Mouse (Mus musculus) intestine, embryonic 14.5 days (tissue): Measurements from ENCODE around the gene Npm3. TPM values are rescaled to one million over a fixed set of nuclear protein-coding genes. Genes with fewer than 3 reads are reported as not detected.

Experiments
- ATAC-seq: fragments of 200-750 bp; cut with Nextera tagmentation; replicated peaks from 2 replicates; pipeline ENCODE4 v1.8.0; 2017; ENCODE audit warnings: low read depth, moderate number of reproducible peaks, moderate TSS enrichment, moderate library complexity; ENCODE audit not compliant: low FRiP score, low TSS enrichment
- DNase-seq: peaks from one replicate; pipeline ENCODE4 v3.0.0-alpha.2; 2018; ENCODE audit warnings: low spot score
- H3K27ac ChIP-seq: fragments of 300-500 bp; sonication (generic); 2 replicates; pipeline ENCODE4 v1.5.1; 2014; ENCODE audit warnings: low read depth, mild to moderate bottlenecking, control low read depth
- H3K27me3 ChIP-seq: fragments of 300-500 bp; sonication (generic); replicated peaks from 2 replicates; pipeline ENCODE4 v1.6.1; 2014; ENCODE audit warnings: low read length, control low read depth; ENCODE audit not compliant: control insufficient read depth, insufficient read depth
- H3K36me3 ChIP-seq: fragments of 300-500 bp; sonication (generic); 2 replicates; pipeline ENCODE4 v1.6.1; 2014; ENCODE audit warnings: low read length, control low read depth; ENCODE audit not compliant: control insufficient read depth, insufficient read depth
- H3K4me1 ChIP-seq: fragments of 300-500 bp; sonication (generic); replicated peaks from 2 replicates; pipeline ENCODE4 v1.6.1; 2014; ENCODE audit warnings: low read length, control low read depth, mixed read lengths; ENCODE audit not compliant: control insufficient read depth, insufficient read depth
- H3K4me2 ChIP-seq: fragments of 300-500 bp; sonication (generic); 2 replicates; pipeline ENCODE4 v1.6.1; 2014; ENCODE audit warnings: low read length
- H3K4me3 ChIP-seq: fragments of 300-500 bp; sonication (generic); 2 replicates; pipeline ENCODE4 v1.5.1; 2014; ENCODE audit warnings: low read depth, low read length, control low read depth, mixed read lengths
- H3K9ac ChIP-seq: fragments of 300-500 bp; sonication (generic); 2 replicates; pipeline ENCODE4 v1.6.1; 2014; ENCODE audit warnings: mild to moderate bottlenecking, low read length
- H3K9me3 ChIP-seq: fragments of 300-500 bp; sonication (generic); 2 replicates; pipeline ENCODE4 v1.6.1; 2016; ENCODE audit warnings: low read length, control low read depth; ENCODE audit not compliant: control insufficient read depth
- WGBS: fragments of 180-500 bp; shearing (Covaris S2); extraction: QIAGEN DNeasy Blood & Tissue Kit; methylation state at CpG from one replicate; pipeline ENCODE4 v1.1.7; 2014; 5-methylcytosine and 5-hydroxymethylcytosine counted together
- polyA plus RNA-seq: library from polyadenylated mRNA; unstranded; fragments of >200 nt; fragmentation: Nextera tagmentation; extraction: Ambion mirVana; gene quantifications from 2 replicates; pipeline ENCODE4 v1.2.1, GENCODE M21; 2014

Gene Npm3
- polyA plus RNA-seq, 1 experiment from 2014 or later: 16.3 TPM

GRCm38 (mm10) chr19:45747028-45747867, 2.1 kb downstream of the Npm3 start:
- no peak overlapping the region for H3K4me3 ChIP-seq
- peak; percentile 98 for DNase-seq
- H3K4me1 ChIP-seq: peaks cover 9% of the 10 kb centered on the region
- no peak for ATAC-seq
- no peak overlapping the region for H3K27ac ChIP-seq
- H3K27me3 ChIP-seq: peaks cover 45% of the 10 kb centered on the region
- peaks cover 16% of the 10 kb centered on the region for H3K36me3 ChIP-seq
- WGBS: 29% methylated on average over 11 of the region's 11 CpGs
- H3K9me3 ChIP-seq: no peaks in the 10 kb centered on the region
- no peak overlapping the region for H3K4me2 ChIP-seq
- H3K9ac ChIP-seq: no peak overlapping the region

- peak; percentile 87 for DNase-seq
- Histone ChIP-seq H3K9me3 (no peaks in the 10 kb centered on the region), H3K36me3 (peaks cover 8% of the 10 kb centered on the region), H3K27ac (no peak overlapping the region), H3K9ac (no peak overlapping the region), H3K4me3 (no peak overlapping the region), H3K4me1 (peaks cover 9% of the 10 kb centered on the region), H3K4me2 (no peak overlapping the region), H3K27me3 (peaks cover 53% of the 10 kb centered on the region)
- WGBS: 13% methylated on average over 29 of the region's 29 CpGs
- ATAC-seq: no peak; the same call in 1 of the 2 replicates
These were observed 3.0 kb downstream of the Npm3 start for GRCm38 (mm10) chr19:45746153-45747020.

GRCm38 (mm10) chr19:45745344-45746152, 3.8 kb downstream of the Npm3 start:
- H3K4me1 ChIP-seq: peaks cover 9% of the 10 kb centered on the region

DNA sequence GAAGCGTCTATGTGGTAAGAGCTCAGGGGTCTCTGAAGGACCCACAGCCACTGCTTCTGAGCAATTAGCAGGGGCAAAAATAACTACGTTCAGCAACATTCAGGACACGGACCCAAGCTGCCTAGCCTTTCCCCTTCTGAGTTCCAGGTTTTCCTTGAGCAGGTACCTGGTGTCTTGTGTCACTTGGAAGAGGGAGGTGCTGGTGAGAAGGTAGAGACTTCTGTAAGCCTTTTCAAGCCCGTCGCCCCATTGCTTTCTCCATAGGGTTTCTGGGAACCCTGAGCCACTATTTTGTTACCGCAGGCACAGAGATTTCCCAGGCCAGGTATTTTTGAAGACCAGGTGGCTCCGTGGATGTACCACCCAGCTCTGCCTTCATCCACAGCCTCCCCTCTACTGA, 5.8 kb downstream of the Npm3 start:
- H3K4me2 ChIP-seq: no peak overlapping the region
- no peak for ATAC-seq
- 16% methylated on average over 7 of the region's 7 CpGs for WGBS

More at GRCm38 (mm10) chr19:45745344-45746152, 3.8 kb downstream of the Npm3 start:
- Histone ChIP-seq H3K9ac (no peak overlapping the region), H3K27ac (no peak overlapping the region), H3K27me3 (peaks cover 62% of the 10 kb centered on the region), H3K4me2 (0 out of 2 replicates have a peak overlapping the region, but pooled peaks have one; percentile 7), H3K9me3 (no peaks in the 10 kb centered on the region), H3K4me3 (no peak overlapping the region), H3K36me3 (peaks cover 2% of the 10 kb centered on the region; the same call in 1 of the 2 replicates)
- WGBS: 5% methylated on average over 32 of the region's 32 CpGs
- DNase-seq: peak; percentile 61
- ATAC-seq: no peak

GRCm38 (mm10) chr19:45742984-45743575, 6.3 kb downstream of the Npm3 start:
- H3K9me3 ChIP-seq: no peaks in the 10 kb centered on the region
- WGBS: 2% methylated on average over 18 of the region's 44 CpGs
- no peaks in the 10 kb centered on the region for H3K36me3 ChIP-seq
- DNase-seq (peak; percentile 65), ATAC-seq (no peak)
- H3K9ac ChIP-seq: no peak overlapping the region
- no peak overlapping the region for H3K27ac ChIP-seq
- H3K4me1 ChIP-seq: 0 out of 2 replicates have a peak, but pooled peaks cover 3% of the 10 kb centered on the region
- peak overlapping the region; percentile 78 for H3K4me2 ChIP-seq
- peaks cover 86% of the 10 kb centered on the region for H3K27me3 ChIP-seq
- peak overlapping the region; percentile 40 for H3K4me3 ChIP-seq

More for the DNA sequence above, 5.8 kb downstream of the Npm3 start:
- H3K36me3 ChIP-seq: no peaks in the 10 kb centered on the region
- no peak for DNase-seq
- H3K4me1 ChIP-seq: peaks cover 8% of the 10 kb centered on the region
- peaks cover 81% of the 10 kb centered on the region for H3K27me3 ChIP-seq
- H3K9ac ChIP-seq: no peak overlapping the region
- no peak overlapping the region; the same call in 1 of the 2 replicates for H3K4me3 ChIP-seq
- no peak overlapping the region for H3K27ac ChIP-seq
- H3K9me3 ChIP-seq: no peaks in the 10 kb centered on the region

GRCm38 (mm10) chr19:45742218-45742983, 7.0 kb downstream of the Npm3 start, which contains the start of gene Fgf8:
Gene Fgf8, minus strand, starts transcription at chr19:45742915.
- ATAC-seq (no peak), DNase-seq (peak; percentile 73)
- no peaks in the 10 kb centered on the region for H3K9me3 ChIP-seq
- H3K4me3 ChIP-seq: peak within 1 kb of the TSS; percentile 40
- H3K27ac ChIP-seq: no peak within 1 kb of the TSS
- H3K36me3 ChIP-seq: no peaks in the 10 kb centered on the region
- 0 out of 2 replicates have a peak within 1 kb of the TSS, but pooled peaks have one; percentile 13 for H3K9ac ChIP-seq
- peaks cover 3% of the 10 kb centered on the region; the same call in 1 of the 2 replicates for H3K4me1 ChIP-seq
- H3K27me3 ChIP-seq: peaks cover 93% of the 10 kb centered on the region
- H3K4me2 ChIP-seq: peak within 1 kb of the TSS; percentile 78
- under 1% methylated on average over 60 of the region's 68 CpGs for WGBS

GRCm38 (mm10) chr19:45741431-45742217, 7.8 kb downstream of the Npm3 start:
- H3K27me3 ChIP-seq: peaks cover 99% of the 10 kb centered on the region
- no peaks in the 10 kb centered on the region for H3K9me3 ChIP-seq
- peaks cover 8% of the 10 kb centered on the region for H3K4me1 ChIP-seq
- no peak overlapping the region for H3K4me2 ChIP-seq
- DNase-seq: peak; percentile 67
- H3K9ac ChIP-seq: no peak overlapping the region
- no peaks in the 10 kb centered on the region for H3K36me3 ChIP-seq
- no peak overlapping the region for H3K27ac ChIP-seq
- no peak for ATAC-seq
- WGBS: 2% methylated on average over 45 of the region's 45 CpGs
- 0 out of 2 replicates have a peak overlapping the region, but pooled peaks have one; percentile 40 for H3K4me3 ChIP-seq
